Mouse (Mus musculus) cerebellum, postnatal 10 days (tissue): ENCODE results near the gene 1700025G04Rik.
"Not testable (repeated sequence)": the region's sequence is repeated elsewhere in the genome, so short reads cannot be mapped to it uniquely, and the experiment has no call there.

Experiments
- DNase-seq, 2 experiments: peaks; one replicate each; pipeline ENCODE4 v3.0.0; 2021; ENCODE audit warnings: mixed read lengths in 2 of 2

1700025G04Rik gene

DNA sequence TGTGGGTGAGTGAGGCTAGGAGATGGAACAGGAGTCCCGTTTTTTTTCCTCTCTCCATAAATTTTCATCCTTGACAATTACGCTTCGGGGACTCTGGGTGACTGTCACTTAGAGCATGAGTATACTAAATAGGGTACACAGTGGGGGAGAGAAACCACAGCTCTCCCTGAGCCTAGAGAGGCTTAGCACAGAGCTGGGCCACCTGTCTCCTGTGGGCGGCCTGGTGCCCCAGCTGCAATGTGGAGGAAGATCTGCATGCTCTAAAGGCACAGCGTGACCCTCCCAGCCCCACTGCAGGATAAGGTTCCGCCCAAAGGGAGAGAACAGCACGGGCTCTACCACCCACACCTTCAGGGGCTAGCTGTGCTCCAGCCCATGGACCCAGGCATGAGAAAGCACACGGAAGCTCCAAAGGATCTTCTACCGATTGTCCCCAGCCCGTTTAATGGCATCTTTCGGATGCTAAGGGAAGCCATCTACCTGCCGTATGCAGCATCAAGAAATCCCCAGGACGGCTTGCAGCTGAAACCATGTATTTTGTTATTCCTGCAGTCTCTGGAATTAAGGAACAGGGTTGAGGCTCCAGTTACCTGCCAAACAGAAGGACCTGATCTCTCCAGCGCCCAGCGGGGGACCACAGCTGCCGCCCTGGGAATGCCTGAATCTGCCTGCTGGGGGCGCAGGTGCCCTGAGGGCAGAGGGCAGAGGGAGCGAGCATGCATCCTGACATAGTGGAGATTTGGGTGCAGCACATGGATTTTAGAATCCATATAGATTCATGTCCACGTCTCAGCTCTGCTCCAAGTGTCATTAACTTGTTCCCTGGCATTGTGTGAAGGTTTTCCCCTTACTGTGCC, 243.8 kb downstream of the 1700025G04Rik start:
- peak; percentile 45 for DNase-seq

DNA sequence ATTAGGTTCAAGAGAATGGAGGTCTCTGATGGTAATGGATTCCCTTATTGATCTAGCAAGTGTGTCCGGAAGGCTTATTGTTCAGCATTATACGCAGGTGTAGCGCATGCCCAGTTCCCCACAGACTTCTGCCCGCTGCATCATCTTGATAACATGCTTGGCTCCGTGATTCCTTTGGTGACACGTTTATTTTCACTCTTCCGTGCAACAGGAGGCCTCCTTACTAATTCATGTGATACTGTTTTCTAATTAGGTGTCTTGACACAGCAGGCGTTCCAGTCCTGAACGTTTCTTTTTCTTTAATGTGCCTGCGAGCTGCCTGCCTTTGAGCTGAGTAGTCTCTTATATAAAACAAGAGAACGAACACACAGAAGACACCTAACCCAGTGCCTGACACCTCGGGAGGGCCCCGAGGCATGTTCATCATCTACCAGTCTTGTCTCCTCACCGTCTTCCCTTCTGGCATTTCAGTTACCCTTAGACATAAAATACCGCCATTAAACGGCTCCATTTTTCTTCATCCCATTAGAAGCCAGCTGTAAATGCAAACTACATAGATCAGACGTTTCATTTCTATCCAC, 244.6 kb downstream of the 1700025G04Rik start:
- DNase-seq = no peak

DNA sequence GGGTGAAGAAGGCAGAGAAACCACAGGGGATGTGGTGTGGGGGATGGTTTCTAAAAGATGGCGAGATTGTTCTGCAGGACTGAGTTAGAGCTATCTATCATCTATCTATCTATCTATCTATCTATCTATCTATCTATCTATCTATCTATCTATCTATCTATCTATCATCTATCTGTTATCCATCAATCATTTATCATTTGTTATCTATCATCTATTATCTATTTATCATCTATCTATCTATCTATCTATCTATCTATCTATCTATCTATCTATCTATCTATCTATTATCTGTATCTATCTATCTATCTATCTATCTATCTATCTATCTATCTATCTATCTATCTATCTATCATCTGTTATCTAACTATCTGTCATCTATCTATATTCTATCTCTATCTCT, 249.6 kb downstream of the 1700025G04Rik start:
- DNase-seq = not testable (repeated sequence)

DNA sequence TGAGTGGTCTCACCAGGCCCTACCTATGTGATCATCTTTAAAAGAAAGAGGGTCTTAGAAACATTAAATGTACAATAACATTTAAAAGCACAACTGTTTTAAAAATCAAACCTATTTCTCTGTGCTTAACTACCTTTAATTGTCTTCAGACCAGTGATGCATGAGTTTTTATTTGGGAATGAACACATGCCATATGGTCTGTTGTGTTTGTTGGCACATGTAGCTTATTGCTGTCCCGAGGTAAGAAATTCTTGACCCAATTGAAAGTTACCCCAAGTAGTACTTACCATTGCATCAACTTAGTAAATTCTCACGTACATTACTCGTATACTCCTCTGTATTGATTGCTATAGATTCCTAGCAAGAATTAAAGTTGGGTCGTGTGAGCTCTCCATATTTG, 254.7 kb downstream of the 1700025G04Rik start:
- no peak for DNase-seq

DNA sequence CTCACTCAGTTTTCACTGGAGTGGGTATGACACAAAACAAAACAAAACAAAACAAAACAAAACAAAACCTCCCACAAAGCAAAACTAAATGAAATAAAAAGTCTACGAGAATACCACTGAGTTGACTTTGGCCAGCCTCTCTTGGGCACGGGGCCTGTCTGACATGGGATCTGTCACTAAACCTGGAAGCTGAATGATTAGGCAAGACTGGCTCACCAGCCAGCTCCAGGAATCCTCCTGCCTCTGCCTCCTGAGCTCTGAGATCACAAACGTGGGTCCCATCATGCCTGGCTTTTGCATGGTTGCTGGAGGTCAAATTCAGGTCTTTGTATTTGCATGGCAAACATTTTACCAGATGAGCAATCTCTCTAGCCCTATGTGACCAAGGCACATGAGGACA, 258.1 kb downstream of the 1700025G04Rik start:
- DNase-seq = no peak

DNA sequence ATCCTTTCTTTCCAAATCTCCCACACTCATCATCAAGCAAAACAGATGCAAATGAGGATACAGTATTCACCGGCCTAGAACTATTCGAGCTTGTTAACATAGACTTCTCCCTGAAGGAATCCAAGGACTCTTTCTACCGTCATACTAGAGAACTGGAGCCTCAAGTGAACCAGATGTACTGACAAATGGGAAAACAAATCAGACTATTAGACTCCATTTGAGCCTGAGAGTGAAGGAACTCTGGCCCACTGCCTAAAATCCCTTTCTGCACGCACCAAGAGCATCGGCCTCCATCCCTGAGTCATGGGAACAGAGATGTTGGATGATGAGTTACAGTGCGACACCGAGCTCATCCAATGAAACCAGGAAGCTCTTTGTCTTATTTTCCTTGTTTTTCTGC, 264.9 kb downstream of the 1700025G04Rik start:
- DNase-seq = peak; percentile 49 to 57

DNA sequence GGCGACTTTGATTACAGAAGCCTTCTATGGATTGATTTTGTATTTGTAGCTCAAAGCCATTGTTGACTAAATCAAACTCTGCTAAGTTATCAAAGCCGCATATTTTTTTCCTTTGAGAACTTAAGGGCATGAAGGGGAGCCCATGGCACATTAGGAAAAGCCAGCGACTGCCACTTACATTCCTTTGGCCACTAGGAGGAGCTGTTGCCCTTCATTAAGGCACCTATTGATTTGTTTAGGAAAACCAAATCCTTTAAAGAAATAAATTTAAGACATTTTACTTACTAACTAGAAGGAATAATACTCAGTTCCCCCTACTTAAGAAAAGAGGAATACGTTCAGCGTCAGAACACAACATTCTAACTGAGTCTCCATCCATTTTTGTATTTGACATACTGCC, 269.5 kb downstream of the 1700025G04Rik start:
- peak; percentile 86 to 91 for DNase-seq

DNA sequence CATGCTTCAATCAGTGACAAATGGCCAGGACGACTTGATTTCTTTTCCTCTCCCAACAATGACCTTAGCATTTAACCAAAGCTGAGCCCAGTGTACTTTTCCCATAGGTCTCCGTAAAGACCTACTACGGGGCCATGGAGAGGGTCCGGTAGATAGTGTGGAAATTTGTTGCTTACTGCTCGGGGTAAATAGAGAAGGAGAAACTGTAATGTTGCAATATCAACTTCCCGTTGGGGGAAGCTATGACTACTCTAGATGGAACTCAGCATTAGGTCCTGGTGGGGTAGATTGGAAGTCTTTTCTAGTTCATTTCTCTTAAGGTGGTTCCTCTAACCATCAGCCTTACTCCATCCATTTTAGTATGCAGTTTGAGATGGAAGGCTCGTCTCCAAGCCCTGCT, 270.7 kb downstream of the 1700025G04Rik start:
- DNase-seq = no peak

DNA sequence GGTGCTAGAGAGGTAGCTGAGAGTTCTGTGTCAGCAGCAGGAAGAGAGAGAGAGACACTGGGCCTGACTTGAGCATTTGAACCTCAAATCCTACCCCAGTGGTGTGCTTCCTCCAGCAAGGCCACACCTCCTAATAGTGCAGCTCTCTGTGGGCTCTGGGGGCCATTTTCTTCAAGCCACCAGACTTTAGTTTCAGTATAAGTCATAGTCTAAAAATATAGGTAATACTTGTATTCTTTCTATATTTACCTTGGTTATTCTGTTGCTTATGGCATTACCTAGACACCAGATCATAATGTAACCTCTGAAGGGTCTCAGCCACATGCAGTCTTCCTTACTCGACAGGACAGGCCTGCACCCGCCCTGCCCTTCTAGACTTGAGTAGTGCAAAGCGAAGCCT, 273.9 kb downstream of the 1700025G04Rik start:
- no peak for DNase-seq

DNA sequence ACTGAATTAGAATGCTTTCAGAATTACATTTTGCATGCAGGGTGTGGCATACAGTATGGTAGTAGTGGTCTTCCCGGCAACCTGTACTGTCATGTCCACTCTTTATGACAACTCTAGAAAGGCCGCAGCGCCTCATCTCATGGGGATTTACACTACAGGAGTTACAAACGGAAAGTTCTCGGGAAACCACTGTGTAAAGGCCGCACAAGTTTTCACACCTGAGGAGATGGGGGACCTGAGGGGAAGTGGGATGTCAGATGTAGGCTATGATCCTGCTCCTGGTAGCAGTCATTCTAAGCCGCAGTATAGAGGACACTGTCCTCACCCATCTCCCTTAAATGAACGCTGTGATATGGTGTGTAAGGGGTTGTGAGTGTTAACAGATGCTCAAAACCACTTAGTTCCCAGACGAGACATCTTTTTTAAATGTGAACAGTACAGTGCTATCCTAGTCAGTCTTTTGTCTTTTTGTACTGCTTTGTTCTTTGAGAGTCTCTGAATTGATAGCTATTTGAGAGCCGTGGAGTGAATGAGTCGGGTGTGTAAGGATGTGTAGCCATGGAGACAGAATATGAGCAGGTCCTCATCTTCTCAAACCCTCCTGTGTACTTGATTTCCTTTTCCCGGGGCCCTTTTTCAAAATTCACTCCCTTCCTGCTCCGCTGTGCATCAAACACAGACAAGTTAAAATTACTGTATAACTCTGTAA, 277.8 kb downstream of the 1700025G04Rik start:
- DNase-seq = no peak

DNA sequence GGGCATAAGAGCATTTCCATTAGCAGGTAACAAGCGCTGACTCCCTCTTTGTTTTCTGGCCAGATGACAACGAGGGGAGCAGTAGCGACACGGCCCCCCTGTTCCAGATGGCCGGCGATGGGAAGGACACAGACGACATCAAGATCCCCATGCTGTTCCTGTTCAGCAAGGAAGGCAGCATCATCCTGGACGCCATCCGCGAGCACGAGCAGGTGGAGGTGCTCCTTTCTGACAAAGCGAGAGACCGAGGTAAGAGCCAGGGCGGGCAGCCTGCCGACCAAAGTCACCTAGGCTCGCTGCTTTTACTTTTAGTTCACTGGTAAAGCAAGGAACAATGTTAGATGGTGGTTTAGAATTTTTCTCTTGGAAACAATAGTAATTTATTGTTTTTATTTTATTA, 278.5 kb downstream of the 1700025G04Rik start:
- DNase-seq = peak; percentile 28 to 35

DNA sequence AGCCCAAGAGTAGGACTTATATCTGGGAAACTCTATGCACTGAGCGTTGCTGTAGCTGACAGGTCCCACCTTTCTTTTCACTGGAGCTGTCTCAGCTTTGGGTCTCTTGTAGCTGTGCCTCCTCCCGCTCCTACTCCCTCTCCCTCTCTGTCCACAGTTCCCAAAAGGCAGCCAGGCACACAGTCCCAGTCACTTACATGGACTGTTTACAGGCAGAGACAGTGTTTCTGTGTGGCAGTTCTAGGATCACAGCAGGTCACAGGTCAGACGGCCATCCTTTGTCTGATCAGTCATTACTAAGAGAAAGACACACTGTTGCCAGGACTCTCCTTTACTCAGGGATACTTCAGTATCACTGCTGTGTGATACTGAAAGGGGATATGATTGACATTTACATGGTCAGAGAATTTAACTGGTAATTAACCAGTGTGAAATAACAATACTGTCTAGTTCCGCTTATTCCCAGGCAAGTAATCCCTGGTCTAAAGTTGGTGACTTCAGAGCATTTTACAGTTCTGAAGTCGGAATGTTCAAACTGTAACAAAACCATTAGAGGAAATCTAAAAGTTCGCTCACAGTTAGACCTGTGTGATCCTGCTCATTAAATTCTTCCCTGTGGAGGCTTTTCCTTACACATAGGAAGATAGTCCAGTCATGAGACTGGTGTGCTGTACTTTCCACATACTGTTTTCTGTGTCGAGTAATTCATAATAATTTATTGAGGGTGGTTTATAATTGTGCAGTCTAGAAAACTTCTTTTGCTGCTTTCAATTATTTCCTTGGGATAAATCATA, 279.1 kb downstream of the 1700025G04Rik start:
- no peak for DNase-seq

DNA sequence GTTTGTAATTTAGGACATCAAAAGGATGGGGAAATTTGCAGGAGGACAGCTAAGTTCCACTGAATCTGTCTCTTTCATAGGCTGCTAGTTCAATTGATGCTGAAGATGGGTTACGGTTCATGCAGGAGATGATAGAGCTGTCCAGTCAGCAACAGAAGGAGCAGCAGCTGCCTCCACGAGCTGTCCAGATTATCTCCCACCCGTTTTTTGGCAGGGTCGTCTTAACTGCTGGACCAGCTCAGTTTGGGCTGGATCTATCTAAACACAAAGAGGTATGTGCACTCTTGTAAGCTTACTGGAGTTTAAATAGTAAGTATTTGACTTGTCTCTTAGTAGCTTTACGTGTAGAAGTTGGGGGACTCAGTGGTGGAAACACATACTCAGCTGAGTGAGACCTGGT, 282.6 kb downstream of the 1700025G04Rik start:
- DNase-seq = peak; percentile 55 to 59

DNA sequence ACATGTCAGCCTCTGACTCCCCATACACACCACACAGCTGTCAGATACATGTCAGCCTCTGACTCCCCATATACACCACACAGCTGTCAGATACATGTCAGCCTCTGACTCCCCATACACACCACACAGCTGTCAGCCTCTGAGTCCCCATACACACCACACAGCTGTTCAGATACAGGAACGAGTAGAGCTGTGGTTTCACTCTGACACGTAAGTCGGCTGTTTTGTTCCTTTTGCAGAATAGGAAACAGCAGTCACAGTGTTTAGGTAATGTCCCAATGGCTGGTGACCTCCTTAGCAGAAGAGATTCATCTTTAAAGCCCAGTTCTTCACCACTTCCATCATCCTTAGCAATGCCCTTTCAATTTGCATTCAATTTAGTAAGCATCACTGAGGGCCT, 287.1 kb downstream of the 1700025G04Rik start:
- DNase-seq = not testable (repeated sequence)
